Mouse (Mus musculus) G1E (cell line): ENCODE data around the gene Helz. TPM values are rescaled to one million over a fixed set of nuclear protein-coding genes. Genes with fewer than 3 reads are reported as not detected.
"Not testable (repeated sequence)": the region's sequence is repeated elsewhere in the genome, so short reads cannot be mapped to it uniquely, and the experiment has no call there.

Experiments
- ATAC-seq: 2 replicates; pipeline ENCODE4 v1.8.0; 2016; ENCODE audit warnings: mild to moderate bottlenecking; ENCODE audit not compliant: insufficient number of reproducible peaks, poor library complexity, low FRiP score, severe bottlenecking; ENCODE audit errors: extremely low read depth
- DNase-seq: peaks from one replicate; pipeline ENCODE4 v3.0.0; 2012; ENCODE audit warnings: low spot score
- H3K27me3 ChIP-seq: 2 replicates; pipeline ENCODE4 v1.6.1; 2012; ENCODE audit warnings: mild to moderate bottlenecking, low read length, inconsistent platforms; ENCODE audit not compliant: insufficient read depth
- H3K36me3 ChIP-seq: replicated peaks from 2 replicates; pipeline ENCODE3; 2012; ENCODE audit warnings: mild to moderate bottlenecking, inconsistent platforms
- H3K4me1 ChIP-seq: 2 replicates; pipeline ENCODE4 v1.6.1; 2012; ENCODE audit warnings: low read depth, low read length, inconsistent platforms, mixed read lengths; ENCODE audit not compliant: insufficient read depth
- H3K4me3 ChIP-seq: 2 replicates; pipeline ENCODE4 v1.5.1; 2012; ENCODE audit warnings: low read depth, mild to moderate bottlenecking, inconsistent platforms, low read length, moderate library complexity, mixed read lengths
- H3K9me3 ChIP-seq: replicated peaks from 2 replicates; pipeline ENCODE4 v1.6.1; 2012; ENCODE audit warnings: inconsistent platforms
- CTCF ChIP-seq: IDR thresholded peaks from 2 replicates; pipeline ENCODE4 v1.5.1; 2012; ENCODE audit warnings: low read depth, low read length, inconsistent platforms, mixed read lengths
- GATA1 ChIP-seq: IDR thresholded peaks from 2 replicates; pipeline ENCODE4 v1.6.1; 2012; ENCODE audit warnings: borderline replicate concordance, low read length, inconsistent platforms, mixed read lengths
- GATA2 ChIP-seq: IDR thresholded peaks from 2 replicates; pipeline ENCODE4 v1.6.1; 2012; ENCODE audit warnings: low read depth, low read length, inconsistent platforms, borderline replicate concordance
- POLR2AphosphoS5 ChIP-seq: IDR thresholded peaks from 2 replicates; pipeline ENCODE4 v1.6.1; 2012; ENCODE audit warnings: low read depth, low read length, inconsistent platforms; ENCODE audit not compliant: insufficient replicate concordance
- TAL1 ChIP-seq: conservative IDR thresholded peaks from 2 replicates; pipeline ENCODE4 v1.6.1; 2012; ENCODE audit warnings: low read depth, low read length, inconsistent platforms, mixed read lengths
- polyA plus RNA-seq: library from polyadenylated mRNA; stranded (reverse); fragments of >175 nt; gene quantifications from 2 replicates; pipeline ENCODE4 v1.2.3, GENCODE M21; 2012
- total RNA-seq, 2 experiments: library from RNA; stranded (forward) in 1 of 2; stranded (reverse) in 1 of 2; fragments of 200-1000 nt in 1 of 2; fragments of >200 nt in 1 of 2; fragmentation: Nextera tagmentation in 1 of 2; gene quantifications; 2 replicates each; pipeline ENCODE4 v1.2.3; 2014 to 2017

Helz gene
- total and polyA plus RNA-seq, 3 experiments = 23.8 to 97.3 (median 63.5) TPM

GRCm38 (mm10) chr11:107577400-107577799 lies 29.7 kb downstream of the Helz start:
- ATAC-seq = no peak
- TF ChIP-seq CTCF (no peak), GATA2 (no peak), TAL1 (no peak), GATA1 (no peak)
- H3K36me3 ChIP-seq = peaks cover 84% of the 10 kb centered on the region

GRCm38 (mm10) chr11:107578226-107578625 lies 30.5 kb downstream of the Helz start:
- ATAC-seq = no peak
- DNase-seq = no peak
- Histone ChIP-seq H3K4me1 (peaks cover 8% of the 10 kb centered on the region), H3K36me3 (peaks cover 79% of the 10 kb centered on the region), H3K9me3 (no peaks in the 10 kb centered on the region), H3K27me3 (no peaks in the 10 kb centered on the region), H3K4me3 (no peak overlapping the region)
- TF ChIP-seq GATA1 = no peak
- no peak for TF ChIP-seq TAL1
- no peak for TF ChIP-seq POLR2AphosphoS5
- TF ChIP-seq GATA2 = no peak
- no peak for TF ChIP-seq CTCF

More at GRCm38 (mm10) chr11:107577400-107577799, 29.7 kb downstream of the Helz start:
- H3K9me3 ChIP-seq = no peaks in the 10 kb centered on the region
- DNase-seq = no peak
- no peak overlapping the region for H3K4me3 ChIP-seq
- no peaks in the 10 kb centered on the region for H3K27me3 ChIP-seq
- H3K4me1 ChIP-seq = peaks cover 14% of the 10 kb centered on the region

- Histone ChIP-seq H3K4me1 (peaks cover 9% of the 10 kb centered on the region), H3K4me3 (no peak overlapping the region), H3K9me3 (no peaks in the 10 kb centered on the region), H3K27me3 (no peaks in the 10 kb centered on the region), H3K36me3 (peaks cover 80% of the 10 kb centered on the region)
- TF ChIP-seq CTCF = no peak
- no peak for TF ChIP-seq GATA1
- TF ChIP-seq TAL1 = no peak
- no peak for TF ChIP-seq POLR2AphosphoS5
- TF ChIP-seq GATA2 = no peak
- no peak for DNase-seq
- no peak for ATAC-seq
Measured at GRCm38 (mm10) chr11:107580786-107581185, 33.1 kb downstream of the Helz start.

GRCm38 (mm10) chr11:107584660-107585451 lies 37.1 kb downstream of the Helz start:
- no peak for DNase-seq
- TF ChIP-seq CTCF = no peak
- TF ChIP-seq GATA2 = no peak
- TF ChIP-seq POLR2AphosphoS5 = no peak
- Histone ChIP-seq H3K36me3 (peaks cover 77% of the 10 kb centered on the region), H3K4me3 (no peak overlapping the region), H3K4me1 (peaks cover 11% of the 10 kb centered on the region), H3K9me3 (no peaks in the 10 kb centered on the region), H3K27me3 (no peaks in the 10 kb centered on the region)
- no peak for ATAC-seq

- Histone ChIP-seq H3K4me1 (peaks cover 11% of the 10 kb centered on the region), H3K36me3 (peaks cover 77% of the 10 kb centered on the region)
- ATAC-seq, H3K9me3 ChIP-seq, H3K4me3 ChIP-seq, H3K27me3 ChIP-seq, DNase-seq: not testable (repeated sequence)
Measured at GRCm38 (mm10) chr11:107586129-107586528, 38.4 kb downstream of the Helz start.

GRCm38 (mm10) chr11:107587141-107587540 lies 39.4 kb downstream of the Helz start:
- TF ChIP-seq TAL1 = no peak
- no peak for TF ChIP-seq GATA1
- Histone ChIP-seq H3K4me1 (peaks cover 11% of the 10 kb centered on the region), H3K27me3 (no peaks in the 10 kb centered on the region)

DNA sequence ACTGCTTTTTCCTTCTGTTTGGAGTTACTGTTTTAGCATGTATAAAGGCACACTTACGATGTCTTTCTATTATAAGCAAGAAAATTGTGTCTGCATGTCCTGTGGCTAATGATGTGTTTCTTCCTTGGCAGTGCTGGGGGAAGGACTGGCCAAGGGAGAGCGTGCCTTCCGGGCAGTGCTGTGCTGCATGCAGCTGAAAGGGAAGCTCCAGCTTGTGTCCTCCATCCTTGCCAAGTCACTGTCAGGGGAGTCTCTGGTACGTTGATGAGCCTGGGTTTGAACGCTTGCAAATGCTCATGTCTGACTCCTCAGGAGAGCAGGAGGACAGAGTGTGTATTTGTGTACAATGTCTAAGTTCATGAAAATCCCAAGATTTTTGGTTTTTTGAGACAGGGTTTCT lies 44.8 kb downstream of the Helz start:
- Histone ChIP-seq H3K9me3 (no peaks in the 10 kb centered on the region), H3K36me3 (peaks cover 74% of the 10 kb centered on the region), H3K4me3 (no peak overlapping the region), H3K4me1 (no peaks in the 10 kb centered on the region), H3K27me3 (no peaks in the 10 kb centered on the region)
- no peak for ATAC-seq
- DNase-seq = no peak
- TF ChIP-seq GATA2 = no peak
- TF ChIP-seq TAL1 = no peak
- TF ChIP-seq POLR2AphosphoS5 = no peak
- TF ChIP-seq CTCF = no peak
- TF ChIP-seq GATA1 = no peak

More at GRCm38 (mm10) chr11:107587141-107587540, 39.4 kb downstream of the Helz start:
- DNase-seq (no peak), ATAC-seq (no peak)
- peaks cover 78% of the 10 kb centered on the region for H3K36me3 ChIP-seq
- no peak overlapping the region for H3K4me3 ChIP-seq
- H3K9me3 ChIP-seq = no peaks in the 10 kb centered on the region
